Mouse (Mus musculus) ES-Bruce4 (cell line): ENCODE data around the gene Ssu2.

Source experiments
- CTCF ChIP-seq: IDR thresholded peaks from one replicate; pipeline ENCODE4 v1.8.1; 2011; ENCODE audit warnings: low read depth, low read length
- POLR2A ChIP-seq: IDR thresholded peaks from one replicate; pipeline ENCODE4 v1.8.1; 2011; ENCODE audit warnings: low read length; ENCODE audit not compliant: insufficient read depth

DNA sequence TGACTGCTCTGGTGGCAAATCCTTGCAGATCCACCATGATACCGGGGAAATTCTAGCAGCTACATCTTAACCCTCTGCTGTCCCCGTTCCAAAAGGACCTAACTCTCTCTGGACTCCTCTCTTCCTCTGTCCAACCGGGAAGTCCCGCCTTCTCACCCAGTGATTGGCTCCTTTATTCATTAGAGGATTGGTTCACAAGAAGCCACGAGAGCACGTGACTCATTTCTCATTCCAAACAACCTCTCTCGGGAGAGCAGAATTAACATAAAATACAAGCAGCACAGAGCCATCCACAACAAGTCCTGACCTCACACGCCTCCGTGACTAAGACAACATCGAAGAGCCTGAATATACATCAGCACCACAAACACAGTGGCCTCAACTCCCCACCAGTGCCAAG is 22.5 kb downstream of the Ssu2 start:
- TF ChIP-seq CTCF (no peak), POLR2A (no peak)
